28 mouse cellular contexts compared by ENCODE assay signal in genomic region chr15:6016637-6017049, GRCm38 (mm10).
DNase-seq lines count a peak whose midpoint lies in the region; ATAC-seq and TF ChIP-seq lines count a peak whose summit lies in the region.
"Had no signal": no experiment of that assay in that cellular context is flagged by ENCODE, and none has a peak within 500 bp of the region (broad histone marks: within the 10 kb centered on the region; RNA-seq: fewer than 3 reads in every experiment).

No protein-coding gene starts in this region.

- H3K4me1 ChIP-seq in lung, embryonic 14.5 days (ENCODE audit: insufficient read depth) = no peaks in the 10 kb centered on the region
- peaks cover 3% of the 10 kb centered on the region for H3K4me1 ChIP-seq in ES-Bruce4 (ENCODE audit: control insufficient read depth, insufficient read depth, low read length)
- no peaks in the 10 kb centered on the region for H3K4me1 ChIP-seq in intestine, embryonic 14.5 days (replicated peaks; ENCODE audit: control insufficient read depth, insufficient read depth, low read length)
- H3K4me1 ChIP-seq in stomach, embryonic 14.5 days (ENCODE audit: control insufficient read depth, insufficient read depth, low read length) = no peaks in the 10 kb centered on the region
- H3K4me1 ChIP-seq: heart, embryonic 10.5 days; heart, embryonic 15.5 days; hindbrain, embryonic 13.5 days; limb, embryonic 10.5 days; limb, embryonic 15.5 days; liver, embryonic 13.5 days; megakaryocyte, embryonic 14.5 days; midbrain, embryonic 12.5 days had no signal

- no peak for TF ChIP-seq POLR2A in ES-Bruce4 (IDR thresholded peaks at IDR 0.05; ENCODE audit: insufficient read depth, low read length)

- ATAC-seq in lung, embryonic 14.5 days (ENCODE audit: insufficient read depth) = peak; percentile 63; the same call in 1 of the 2 replicates
- no peak for ATAC-seq in intestine, embryonic 14.5 days (replicated peaks; ENCODE audit: low FRiP score, low TSS enrichment, low read depth)
- 0 out of 2 replicates have a peak, but pooled peaks have one; percentile 56 for ATAC-seq in stomach, embryonic 14.5 days (ENCODE audit: insufficient number of reproducible peaks, insufficient read depth, low FRiP score, low read depth)
- ATAC-seq in cerebellum, adult (ENCODE audit: insufficient number of reproducible peaks, low FRiP score, low TSS enrichment) = no peak
- ATAC-seq: forebrain, embryonic 14.5 days had no signal

- no peak for TF ChIP-seq CTCF in lung, embryonic 14.5 days (IDR thresholded peaks at IDR 0.05; ENCODE audit: low read depth)
- no peak for TF ChIP-seq CTCF in ES-Bruce4 (IDR thresholded peaks at IDR 0.05; ENCODE audit: low read depth, low read length)

- no peak overlapping the region for H3K4me2 ChIP-seq in lung, embryonic 14.5 days
- no peak overlapping the region for H3K4me2 ChIP-seq in intestine, embryonic 14.5 days (ENCODE audit: low read length)
- no peak overlapping the region for H3K4me2 ChIP-seq in stomach, embryonic 14.5 days (replicated peaks; ENCODE audit: low read depth, low read length)
- H3K4me2 ChIP-seq: heart, embryonic 15.5 days; hindbrain, embryonic 13.5 days; limb, embryonic 15.5 days; liver, embryonic 13.5 days; midbrain, embryonic 12.5 days had no signal

- intact Hi-C loops in gastrocnemius, postnatal 14 days (cut with DNase I; ENCODE audit: low total_unique reads) = no loop called here

- H3K9ac ChIP-seq in lung, embryonic 14.5 days = no peak overlapping the region
- H3K9ac ChIP-seq in ES-Bruce4 (ENCODE audit: low read depth, poor library complexity, severe bottlenecking) = no peak overlapping the region
- H3K9ac ChIP-seq in intestine, embryonic 14.5 days (ENCODE audit: low read length) = no peak overlapping the region
- no peak overlapping the region for H3K9ac ChIP-seq in stomach, embryonic 14.5 days (replicated peaks; ENCODE audit: low read depth, low read length)
- H3K9ac ChIP-seq: heart, embryonic 15.5 days; hindbrain, embryonic 13.5 days; limb, embryonic 15.5 days; liver, embryonic 13.5 days; midbrain, embryonic 12.5 days had no signal

- peak; percentile 95 for TF ChIP-seq EP300 in ES-Bruce4 (IDR thresholded peaks at IDR 0.05; ENCODE audit: insufficient read depth, low read depth, low read length)

- H3K36me3 ChIP-seq in lung, embryonic 14.5 days (ENCODE audit: insufficient read depth) = no peaks in the 10 kb centered on the region
- H3K36me3 ChIP-seq in ES-Bruce4 (ENCODE audit: control insufficient read depth, insufficient read depth, low read length, poor library complexity, severe bottlenecking) = no peaks in the 10 kb centered on the region
- no peaks in the 10 kb centered on the region for H3K36me3 ChIP-seq in intestine, embryonic 14.5 days (ENCODE audit: control insufficient read depth, insufficient read depth, low read length)
- H3K36me3 ChIP-seq in stomach, embryonic 14.5 days (ENCODE audit: control insufficient read depth, insufficient read depth, low read length) = no peaks in the 10 kb centered on the region
- H3K36me3 ChIP-seq: heart, embryonic 10.5 days; heart, embryonic 15.5 days; hindbrain, embryonic 13.5 days; limb, embryonic 10.5 days; limb, embryonic 15.5 days; liver, embryonic 13.5 days; midbrain, embryonic 12.5 days had no signal

- peak; percentile 65 for DNase-seq in lung, embryonic 14.5 days
- DNase-seq in lung, postnatal 10 days = no peak
- peak; percentile 54 for DNase-seq in intestine, embryonic 14.5 days (ENCODE audit: low spot score)
- DNase-seq in kidney, postnatal 25 days = no peak
- DNase-seq in gastrocnemius, postnatal 14 days = no peak
- DNase-seq: adrenal gland, postnatal 25 days; cerebellum, adult 18-20 months; cerebellum, postnatal 14 days; gastrocnemius, postnatal 25 days; heart, adult 11 months; kidney, adult 2 months; kidney, postnatal 4 days; liver, embryonic 13.5 days; lung, adult 18-20 months; lung, postnatal 36 days; thymus, adult 18-20 months; thymus, postnatal 4 days had no signal

- no peak overlapping the region for H3K27ac ChIP-seq in lung, embryonic 14.5 days (ENCODE audit: low read depth)
- H3K27ac ChIP-seq in ES-Bruce4 (ENCODE audit: insufficient read depth, low read length) = peak overlapping the region; percentile 23; the same call in 1 of the 2 replicates
- H3K27ac ChIP-seq in intestine, embryonic 14.5 days (ENCODE audit: low read depth) = no peak overlapping the region
- no peak overlapping the region for H3K27ac ChIP-seq in stomach, embryonic 14.5 days (ENCODE audit: low read length)
- H3K27ac ChIP-seq: heart, embryonic 10.5 days; heart, embryonic 15.5 days; hindbrain, embryonic 13.5 days; limb, embryonic 10.5 days; limb, embryonic 15.5 days; liver, embryonic 13.5 days; midbrain, embryonic 12.5 days had no signal

- 29% methylated on average over 5 of the region's 5 CpGs for WGBS in lung, embryonic 14.5 days
- WGBS in intestine, embryonic 14.5 days = 62% methylated on average over 5 of the region's 5 CpGs
- 54% methylated on average over 5 of the region's 5 CpGs for WGBS in stomach, embryonic 14.5 days

- no peaks in the 10 kb centered on the region for H3K27me3 ChIP-seq in lung, embryonic 14.5 days (ENCODE audit: insufficient read depth, low read length)
- H3K27me3 ChIP-seq in ES-Bruce4 (ENCODE audit: control insufficient read depth, insufficient read depth, low read length, poor library complexity, severe bottlenecking) = no peaks in the 10 kb centered on the region
- no peaks in the 10 kb centered on the region for H3K27me3 ChIP-seq in intestine, embryonic 14.5 days (replicated peaks; ENCODE audit: control insufficient read depth, insufficient read depth, low read length)
- H3K27me3 ChIP-seq in stomach, embryonic 14.5 days (ENCODE audit: control insufficient read depth, insufficient read depth, low read length) = no peaks in the 10 kb centered on the region
- H3K27me3 ChIP-seq: heart, embryonic 15.5 days; hindbrain, embryonic 13.5 days; limb, embryonic 15.5 days; liver, embryonic 13.5 days; megakaryocyte, embryonic 14.5 days; midbrain, embryonic 12.5 days had no signal

- no peak overlapping the region for H3K4me3 ChIP-seq in lung, embryonic 14.5 days (ENCODE audit: low read depth, low read length)
- no peak overlapping the region for H3K4me3 ChIP-seq in ES-Bruce4 (ENCODE audit: low read depth, low read length)
- no peak overlapping the region for H3K4me3 ChIP-seq in intestine, embryonic 14.5 days (ENCODE audit: low read depth, low read length)
- no peak overlapping the region for H3K4me3 ChIP-seq in stomach, embryonic 14.5 days (ENCODE audit: low read depth, low read length)
- H3K4me3 ChIP-seq: heart, embryonic 10.5 days; heart, embryonic 15.5 days; hindbrain, embryonic 13.5 days; limb, embryonic 10.5 days; limb, embryonic 15.5 days; liver, embryonic 13.5 days; megakaryocyte, embryonic 14.5 days; midbrain, embryonic 12.5 days had no signal

- no peaks in the 10 kb centered on the region for H3K9me3 ChIP-seq in lung, embryonic 14.5 days (ENCODE audit: low read depth, low read length)
- H3K9me3 ChIP-seq in ES-Bruce4 (replicated peaks; ENCODE audit: control insufficient read depth, insufficient read depth, low read length, poor library complexity, severe bottlenecking) = peaks cover 12% of the 10 kb centered on the region; the same call in 1 of the 2 replicates
- no peaks in the 10 kb centered on the region for H3K9me3 ChIP-seq in intestine, embryonic 14.5 days (ENCODE audit: control insufficient read depth, low read length)
- no peaks in the 10 kb centered on the region for H3K9me3 ChIP-seq in stomach, embryonic 14.5 days (ENCODE audit: control insufficient read depth, low read depth, low read length)
- H3K9me3 ChIP-seq: heart, embryonic 10.5 days; heart, embryonic 15.5 days; hindbrain, embryonic 13.5 days; limb, embryonic 10.5 days; limb, embryonic 15.5 days; liver, embryonic 13.5 days; megakaryocyte, embryonic 14.5 days; midbrain, embryonic 12.5 days had no signal

Comparison
In these comparisons a context has a peak if more than half of its experiments do, and no peak if none do; other contexts are left out.
1. DNase-seq: peak in lung, embryonic 14.5 days (single experiment) and intestine, embryonic 14.5 days (single experiment); none in lung, postnatal 10 days (single experiment), kidney, postnatal 25 days (0 of 2) and gastrocnemius, postnatal 14 days (single experiment).
2. ATAC-seq: peak in lung, embryonic 14.5 days (single experiment) and stomach, embryonic 14.5 days (single experiment); none in intestine, embryonic 14.5 days (single experiment) and cerebellum, adult (single experiment).